ENCODE assay signal across 10 mouse cellular contexts in genomic region chr9:98965084-98965483, GRCm38 (mm10). TPM values are rescaled to one million over a fixed set of nuclear protein-coding genes. Genes with fewer than 3 reads are reported as not detected.
DNase-seq lines count a peak whose midpoint lies in the region; ATAC-seq lines count a peak whose summit lies in the region.
"Had no signal": no experiment of that assay in that cellular context is flagged by ENCODE, and none has a peak within 500 bp of the region (broad histone marks: within the 10 kb centered on the region; RNA-seq: fewer than 3 reads in every experiment).

No protein-coding gene starts in this region.

- H3K4me2 ChIP-seq in kidney, embryonic 14.5 days (replicated peaks; ENCODE audit: low read depth, low read length): peak overlapping the region; percentile 12; the same call in 1 of the 2 replicates
- peak overlapping the region; percentile 29 for H3K4me2 ChIP-seq in midbrain, embryonic 12.5 days (replicated peaks)
- H3K4me2 ChIP-seq: limb, embryonic 15.5 days had no signal

- H3K9ac ChIP-seq in kidney, embryonic 14.5 days (ENCODE audit: low read depth, low read length): no peak overlapping the region
- H3K9ac ChIP-seq in midbrain, embryonic 12.5 days (replicated peaks): no peak overlapping the region
- H3K9ac ChIP-seq: limb, embryonic 15.5 days had no signal

- DNase-seq in kidney, adult 9 months: no peak
- DNase-seq in adrenal gland, postnatal 36 days: peak; percentile 68 to 76
- no peak for DNase-seq in adipocyte (ENCODE audit: low spot score)

- 2% methylated on average over 18 of the region's 18 CpGs for WGBS in kidney, embryonic 14.5 days
- WGBS in midbrain, embryonic 12.5 days: 1% methylated on average over 18 of the region's 18 CpGs

- no peak overlapping the region; the same call in 1 of the 2 replicates for H3K4me3 ChIP-seq in kidney, embryonic 14.5 days (ENCODE audit: low read length)
- no peak overlapping the region for H3K4me3 ChIP-seq in midbrain, embryonic 12.5 days
- H3K4me3 ChIP-seq: limb, embryonic 15.5 days had no signal

- H3K4me1 ChIP-seq in kidney, embryonic 14.5 days (ENCODE audit: control insufficient read depth, insufficient read depth, low read length): no peaks in the 10 kb centered on the region
- H3K4me1 ChIP-seq in midbrain, embryonic 12.5 days: peaks cover 4% of the 10 kb centered on the region; the same call in 1 of the 2 replicates

- peaks cover 81% of the 10 kb centered on the region for H3K27me3 ChIP-seq in kidney, embryonic 14.5 days (ENCODE audit: control insufficient read depth, insufficient read depth, low read length)
- H3K27me3 ChIP-seq in midbrain, embryonic 12.5 days: peaks cover 93% of the 10 kb centered on the region

- peak; percentile 81 for ATAC-seq in kidney, embryonic 14.5 days (ENCODE audit: low FRiP score, low TSS enrichment)
- ATAC-seq in CD4-positive, CD25-positive, alpha-beta regulatory T cell, adult 4 months: peak; percentile 41
- ATAC-seq in hematopoietic stem cell, adult 5-6 weeks (replicated peaks in 1 of 2; ENCODE audit: insufficient read depth in 1 of 2, low FRiP score in 2 of 2, low TSS enrichment in 1 of 2, low read depth in 1 of 2, poor library complexity in 2 of 2, severe bottlenecking in 2 of 2): peak; percentile 67 to 72
- no peak for ATAC-seq in midbrain, embryonic 12.5 days (ENCODE audit: low FRiP score, low read depth)
- no peak for ATAC-seq in erythroid progenitor cell, adult 5-6 weeks (replicated peaks; ENCODE audit: low FRiP score, poor library complexity, severe bottlenecking)

- H3K36me3 ChIP-seq in kidney, embryonic 14.5 days (ENCODE audit: control insufficient read depth, insufficient read depth, low read length): no peaks in the 10 kb centered on the region
- H3K36me3 ChIP-seq in midbrain, embryonic 12.5 days: no peaks in the 10 kb centered on the region
- H3K36me3 ChIP-seq: limb, embryonic 15.5 days had no signal

- H3K27ac ChIP-seq in kidney, embryonic 14.5 days (ENCODE audit: low read depth, low read length): no peak overlapping the region
- H3K27ac ChIP-seq in midbrain, embryonic 12.5 days (replicated peaks): no peak overlapping the region
- H3K27ac ChIP-seq: limb, embryonic 15.5 days had no signal

- H3K9me3 ChIP-seq in kidney, embryonic 14.5 days (ENCODE audit: control insufficient read depth, low read length): no peaks in the 10 kb centered on the region
- no peaks in the 10 kb centered on the region for H3K9me3 ChIP-seq in midbrain, embryonic 12.5 days
- H3K9me3 ChIP-seq: limb, embryonic 15.5 days had no signal

RNA-seq across cellular contexts. Expression of gene Foxl2, which starts 10.0 kb away (rescaled TPM):
- not detected in 2 replicates for polyA plus RNA-seq in kidney, embryonic 14.5 days (2014; fragmentation: Nextera tagmentation; extraction: Ambion mirVana)
- polyA plus RNA-seq in CD4-positive, CD25-positive, alpha-beta regulatory T cell, adult 4 months (2017; shearing (Covaris generic)): not detected
- total RNA-seq in adrenal gland, postnatal 36 days (2021): not detected
- not detected in 2 replicates for total RNA-seq in hematopoietic stem cell, adult 5-6 weeks (2017)
- polyA plus RNA-seq in midbrain, embryonic 12.5 days (2016; fragmentation: Nextera tagmentation; extraction: Ambion mirVana): 2.7 and 4.1 TPM in 2 replicates
- total RNA-seq in erythroid progenitor cell, adult 5-6 weeks (2015; ENCODE audit: low replicate concordance): not detected in 2 replicates
- total RNA-seq in erythroid progenitor cell, adult 5-6 weeks (2017; ENCODE audit: low replicate concordance): not detected in 2 replicates
- polyA plus RNA-seq: stomach, embryonic 16.5 days had no signal

RNA-seq across cellular contexts. Expression of gene Faim, which starts 21.1 kb away (rescaled TPM):
- 52.0 and 55.7 TPM in 2 replicates for polyA plus RNA-seq in kidney, embryonic 14.5 days (2014; fragmentation: Nextera tagmentation; extraction: Ambion mirVana)
- polyA plus RNA-seq in CD4-positive, CD25-positive, alpha-beta regulatory T cell, adult 4 months (2017; shearing (Covaris generic)): 10 to 100 TPM; 48.3 to 57.8 TPM
- total RNA-seq in adrenal gland, postnatal 36 days (2021): 10 to 100 TPM; 18.3 to 24.9 TPM
- total RNA-seq in hematopoietic stem cell, adult 5-6 weeks (2017): 98.6 and 105 TPM in 2 replicates
- polyA plus RNA-seq in midbrain, embryonic 12.5 days (2016; fragmentation: Nextera tagmentation; extraction: Ambion mirVana): 84.9 and 88.0 TPM in 2 replicates
- total RNA-seq in erythroid progenitor cell, adult 5-6 weeks (2015; ENCODE audit: low replicate concordance): 4.2 and 7.2 TPM in 2 replicates
- 3.3 and 10.4 TPM in 2 replicates for total RNA-seq in erythroid progenitor cell, adult 5-6 weeks (2017; ENCODE audit: low replicate concordance)

Comparison
In these comparisons a context has a peak if more than half of its experiments do, and no peak if none do; other contexts are left out.
1. ATAC-seq: peak in kidney, embryonic 14.5 days (single experiment), CD4-positive, CD25-positive, alpha-beta regulatory T cell, adult 4 months (single experiment) and hematopoietic stem cell, adult 5-6 weeks (2 of 2); none in midbrain, embryonic 12.5 days (single experiment) and erythroid progenitor cell, adult 5-6 weeks (single experiment).
2. DNase-seq: peak in adrenal gland, postnatal 36 days (2 of 2); none in kidney, adult 9 months (single experiment) and adipocyte (single experiment).